Mouse (Mus musculus): ENCODE results near the gene Vmn2r57. TPM values are rescaled to one million over a fixed set of nuclear protein-coding genes. Genes with fewer than 3 reads are reported as not detected.
"Not testable (repeated sequence)": the region's sequence is repeated elsewhere in the genome, so short reads cannot be mapped to it uniquely, and the experiment has no call there.

Gene Vmn2r57
- 0.70 and 0.82 TPM in 2 replicates for polyA plus RNA-seq (2014; fragmentation: Nextera tagmentation; extraction: Ambion mirVana)

GRCm38 (mm10) chr7:41448596-41448995 lies at the start of gene Vmn2r57:
Gene Vmn2r57, minus strand, starts transcription at chr7:41448696.
- not testable (repeated sequence) for H3K9ac ChIP-seq (replicated peaks; ENCODE audit: low read depth, low read length); H3K27ac ChIP-seq (ENCODE audit: low read depth, low read length); H3K36me3 ChIP-seq (ENCODE audit: control insufficient read depth, insufficient read depth, low read length); H3K27me3 ChIP-seq (ENCODE audit: control insufficient read depth, insufficient read depth, low read length); H3K4me1 ChIP-seq (ENCODE audit: control insufficient read depth, insufficient read depth, low read length); H3K9me3 ChIP-seq (ENCODE audit: control insufficient read depth, low read length); H3K4me3 ChIP-seq (ENCODE audit: low read depth, low read length); H3K4me2 ChIP-seq (ENCODE audit: low read depth, low read length); ATAC-seq (ENCODE audit: low read depth)
- WGBS = 88% methylated on average over 1 of the region's 1 CpGs

DNA sequence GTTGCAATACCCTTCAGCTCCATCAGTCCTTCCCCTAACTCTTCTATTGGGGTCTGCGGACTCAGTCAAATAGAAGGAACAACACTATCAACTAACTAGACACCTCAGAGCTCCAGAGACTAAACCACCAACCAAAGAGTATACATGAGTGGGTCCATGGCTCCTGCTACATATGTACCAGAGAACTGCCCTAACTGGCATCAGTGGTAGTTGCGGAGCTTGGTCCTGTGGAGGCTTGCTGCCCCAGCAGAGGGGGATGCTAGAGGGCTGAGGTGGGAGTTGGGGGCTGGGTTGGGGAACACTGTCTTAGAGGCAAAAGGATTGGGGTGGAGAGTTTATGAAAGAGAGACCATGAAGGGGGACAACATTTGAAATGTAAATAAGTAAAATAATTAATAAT lies 49.4 kb upstream of the Vmn2r57 start:
- no peaks in the 10 kb centered on the region for H3K4me1 ChIP-seq (ENCODE audit: control insufficient read depth, insufficient read depth, low read length)
- H3K9ac ChIP-seq (replicated peaks; ENCODE audit: low read depth, low read length) = no peak overlapping the region
- H3K9me3 ChIP-seq (ENCODE audit: control insufficient read depth, low read length) = no peaks in the 10 kb centered on the region
- H3K27me3 ChIP-seq (ENCODE audit: control insufficient read depth, insufficient read depth, low read length) = no peaks in the 10 kb centered on the region
- no peaks in the 10 kb centered on the region for H3K36me3 ChIP-seq (ENCODE audit: control insufficient read depth, insufficient read depth, low read length)
- no peak for ATAC-seq (ENCODE audit: low read depth)
- 100% methylated on average over 2 of the region's 2 CpGs for WGBS
- H3K4me3 ChIP-seq (ENCODE audit: low read depth, low read length) = no peak overlapping the region
- H3K4me2 ChIP-seq (ENCODE audit: low read depth, low read length) = no peak overlapping the region
- no peak overlapping the region for H3K27ac ChIP-seq (ENCODE audit: low read depth, low read length)

DNA sequence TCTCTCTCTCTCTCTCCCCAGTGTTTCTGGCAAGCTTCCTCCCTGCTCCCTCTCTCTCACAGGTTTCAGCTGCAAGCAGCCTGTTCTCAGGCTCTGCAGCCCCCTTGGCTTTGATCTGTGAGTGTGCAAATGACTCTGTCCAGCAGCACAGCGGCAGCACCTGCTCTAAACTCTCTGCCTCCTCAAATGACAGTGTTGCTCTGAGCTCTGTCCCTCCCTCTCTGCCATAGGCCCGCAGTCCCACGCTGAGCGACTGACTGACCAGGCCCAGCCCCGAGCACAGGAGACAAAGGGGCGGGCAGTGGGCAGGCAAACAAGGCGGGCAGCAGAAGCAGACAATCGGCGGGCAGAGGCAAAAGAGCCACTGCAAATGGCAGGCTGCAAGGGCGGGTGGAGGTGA lies 3.4 kb upstream of the Vmn2r57 start:
- Histone ChIP-seq H3K9me3 (ENCODE audit: control insufficient read depth, low read length) (no peaks in the 10 kb centered on the region), H3K27ac (ENCODE audit: low read depth, low read length) (no peak overlapping the region), H3K27me3 (ENCODE audit: control insufficient read depth, insufficient read depth, low read length) (no peaks in the 10 kb centered on the region), H3K9ac (replicated peaks; ENCODE audit: low read depth, low read length) (no peak overlapping the region), H3K4me1 (ENCODE audit: control insufficient read depth, insufficient read depth, low read length) (no peaks in the 10 kb centered on the region), H3K4me3 (ENCODE audit: low read depth, low read length) (no peak overlapping the region), H3K36me3 (ENCODE audit: control insufficient read depth, insufficient read depth, low read length) (no peaks in the 10 kb centered on the region), H3K4me2 (ENCODE audit: low read depth, low read length) (0 out of 2 replicates have a peak overlapping the region, but pooled peaks have one; percentile 16)
- no peak; the same call in 1 of the 2 replicates for ATAC-seq (ENCODE audit: low read depth)
- 1% methylated on average over 10 of the region's 10 CpGs for WGBS

DNA sequence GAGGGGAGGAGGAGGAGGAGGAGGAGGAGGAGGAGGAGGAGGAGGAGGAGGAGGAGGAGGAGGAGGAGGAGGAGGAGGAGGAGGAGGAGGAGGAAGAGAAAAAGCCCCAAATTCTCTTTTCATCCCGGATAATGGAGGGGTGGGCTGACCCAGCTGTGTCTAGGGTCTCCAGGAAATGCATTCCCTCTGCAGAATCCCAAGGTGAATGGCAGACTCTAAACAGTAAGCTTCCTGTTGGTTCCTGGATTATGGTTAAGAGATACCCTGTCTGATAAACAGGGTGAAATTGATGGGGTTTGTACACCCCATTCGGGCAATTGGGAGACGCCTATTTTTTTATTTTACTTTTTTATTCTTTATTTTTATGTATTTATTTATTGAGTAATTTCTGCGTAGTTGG lies 54.4 kb downstream of the Vmn2r57 start:
- no peak overlapping the region for H3K27ac ChIP-seq (ENCODE audit: low read depth, low read length)
- ATAC-seq (ENCODE audit: low read depth) = no peak
- H3K4me2 ChIP-seq (ENCODE audit: low read depth, low read length) = peak overlapping the region; percentile 31; the same call in 1 of the 2 replicates
- WGBS = 69% methylated on average over 4 of the region's 4 CpGs
- H3K4me1 ChIP-seq (ENCODE audit: control insufficient read depth, insufficient read depth, low read length) = no peaks in the 10 kb centered on the region
- H3K27me3 ChIP-seq (ENCODE audit: control insufficient read depth, insufficient read depth, low read length) = no peaks in the 10 kb centered on the region
- no peaks in the 10 kb centered on the region for H3K9me3 ChIP-seq (ENCODE audit: control insufficient read depth, low read length)
- no peaks in the 10 kb centered on the region for H3K36me3 ChIP-seq (ENCODE audit: control insufficient read depth, insufficient read depth, low read length)
- peak overlapping the region; percentile 15; the same call in 1 of the 2 replicates for H3K4me3 ChIP-seq (ENCODE audit: low read depth, low read length)
- no peak overlapping the region for H3K9ac ChIP-seq (replicated peaks; ENCODE audit: low read depth, low read length)

- no peaks in the 10 kb centered on the region for H3K36me3 ChIP-seq (ENCODE audit: control insufficient read depth, insufficient read depth, low read length)
- peak within 1 kb of the TSS; percentile 87 for H3K27ac ChIP-seq (ENCODE audit: low read depth, low read length)
- H3K27me3 ChIP-seq (ENCODE audit: control insufficient read depth, insufficient read depth, low read length) = no peaks in the 10 kb centered on the region
- WGBS = 0% methylated on average over 25 of the region's 25 CpGs
- ATAC-seq (ENCODE audit: low read depth) = peak; percentile 100
- H3K4me3 ChIP-seq (ENCODE audit: low read depth, low read length) = peak within 1 kb of the TSS; percentile 49
- peak within 1 kb of the TSS; percentile 54 for H3K4me2 ChIP-seq (ENCODE audit: low read depth, low read length)
- no peaks in the 10 kb centered on the region for H3K9me3 ChIP-seq (ENCODE audit: control insufficient read depth, low read length)
- peak within 1 kb of the TSS; percentile 57; the same call in 1 of the 2 replicates for H3K9ac ChIP-seq (replicated peaks; ENCODE audit: low read depth, low read length)
- H3K4me1 ChIP-seq (ENCODE audit: control insufficient read depth, insufficient read depth, low read length) = no peaks in the 10 kb centered on the region
These were observed 55.2 kb downstream of the Vmn2r57 start, which contains the start of gene AI987944 for GRCm38 (mm10) chr7:41393048-41393971. Gene AI987944, minus strand, starts transcription at chr7:41393379.

Other genes starting within 250 kb of the Vmn2r57 start
- gene AI987944, start 55.3 kb downstream of the Vmn2r57 start, polyA plus RNA-seq (2014; fragmentation: Nextera tagmentation; extraction: Ambion mirVana) = 9.2 and 10.1 TPM in 2 replicates
- gene Gm20449, start 50.7 kb upstream of the Vmn2r57 start, polyA plus RNA-seq (2014; fragmentation: Nextera tagmentation; extraction: Ambion mirVana) = 0.21 and 0.23 TPM in 2 replicates
- gene AW146154, start 51.2 kb upstream of the Vmn2r57 start, polyA plus RNA-seq (2014; fragmentation: Nextera tagmentation; extraction: Ambion mirVana) = 4.9 and 6.0 TPM in 2 replicates
- not detected in 2 replicates for gene Gm6871, start 125.0 kb upstream of the Vmn2r57 start, polyA plus RNA-seq (2014; fragmentation: Nextera tagmentation; extraction: Ambion mirVana)
- 19.0 and 21.2 TPM in 2 replicates for gene 2610021A01Rik, start 150.5 kb upstream of the Vmn2r57 start, polyA plus RNA-seq (2014; fragmentation: Nextera tagmentation; extraction: Ambion mirVana)
- gene Zfp788, start 184.5 kb upstream of the Vmn2r57 start, polyA plus RNA-seq (2014; fragmentation: Nextera tagmentation; extraction: Ambion mirVana) = 36.2 and 36.6 TPM in 2 replicates

All from neural tube, embryonic 14.5 days (tissue).